Comparison of ENCODE assay signal across 8 mouse cellular contexts in genomic region chr7:67463565-67463964, GRCm38 (mm10).
DNase-seq lines count a peak whose midpoint lies in the region; ATAC-seq and TF ChIP-seq lines count a peak whose summit lies in the region.

No protein-coding gene starts in this region.

- no peak overlapping the region for H3K4me2 ChIP-seq in heart, embryonic 15.5 days
- H3K4me2 ChIP-seq in midbrain, embryonic 15.5 days = no peak overlapping the region

- H3K27me3 ChIP-seq in spleen, adult 2 months (ENCODE audit: control insufficient read depth, insufficient read depth, low read length) = no peaks in the 10 kb centered on the region
- no peaks in the 10 kb centered on the region for H3K27me3 ChIP-seq in heart, embryonic 15.5 days
- H3K27me3 ChIP-seq in midbrain, embryonic 15.5 days (replicated peaks) = no peaks in the 10 kb centered on the region; the same call in 1 of the 2 replicates

- DNase-seq in spleen, adult 2 months (ENCODE audit: low read depth in 1 of 2, low spot score in 2 of 2) = no peak
- no peak for DNase-seq in spleen, adult 12 weeks (ENCODE audit: low spot score)
- peak; percentile 67 to 80 for DNase-seq in kidney, postnatal 36 days
- no peak for DNase-seq in gastrocnemius, postnatal 36 days
- DNase-seq in thymus, postnatal 25 days = no peak
- DNase-seq in right cerebral cortex, adult 18-20 months = no peak

- H3K4me3 ChIP-seq in spleen, adult 2 months (ENCODE audit: extremely low read depth, insufficient read depth, insufficient read length) = no peak overlapping the region
- H3K4me3 ChIP-seq in heart, embryonic 15.5 days = no peak overlapping the region
- H3K4me3 ChIP-seq in midbrain, embryonic 15.5 days = no peak overlapping the region

- H3K9me3 ChIP-seq in heart, embryonic 15.5 days (replicated peaks) = no peaks in the 10 kb centered on the region
- no peaks in the 10 kb centered on the region for H3K9me3 ChIP-seq in midbrain, embryonic 15.5 days

- no peak for TF ChIP-seq POLR2A in spleen, adult 2 months (IDR thresholded peaks at IDR 0.05; ENCODE audit: low read depth, low read length)

- ATAC-seq in heart, embryonic 15.5 days (replicated peaks; ENCODE audit: insufficient number of reproducible peaks, insufficient read depth, low FRiP score, low read depth) = peak; percentile 37; the same call in 1 of the 2 replicates
- 0 out of 2 replicates have a peak, but pooled peaks have one; percentile 27 for ATAC-seq in midbrain, embryonic 15.5 days (replicated peaks)

- no peaks in the 10 kb centered on the region for H3K36me3 ChIP-seq in spleen, adult 2 months (ENCODE audit: control insufficient read depth, insufficient read depth, low read length)
- H3K36me3 ChIP-seq in heart, embryonic 15.5 days = no peaks in the 10 kb centered on the region
- no peaks in the 10 kb centered on the region for H3K36me3 ChIP-seq in midbrain, embryonic 15.5 days (replicated peaks)

- intact Hi-C loops in gastrocnemius, postnatal 36 days (cut with DNase I) = no loop called here

- WGBS in spleen, adult 2 months = 67% methylated on average over 7 of the region's 7 CpGs
- WGBS in heart, embryonic 15.5 days = 20% methylated on average over 7 of the region's 7 CpGs
- 7% methylated on average over 7 of the region's 7 CpGs for WGBS in midbrain, embryonic 15.5 days

- TF ChIP-seq CTCF in spleen, adult 2 months (IDR thresholded peaks at IDR 0.05; ENCODE audit: extremely low read depth, insufficient read depth, insufficient read length, insufficient replicate concordance) = no peak

- 0 out of 2 replicates have a peak overlapping the region, but pooled peaks have one; percentile 5 for H3K27ac ChIP-seq in spleen, adult 2 months (ENCODE audit: insufficient read depth, low read length)
- H3K27ac ChIP-seq in heart, embryonic 15.5 days = peak overlapping the region; percentile 85
- no peak overlapping the region for H3K27ac ChIP-seq in midbrain, embryonic 15.5 days

- no peak overlapping the region for H3K9ac ChIP-seq in heart, embryonic 15.5 days
- no peak overlapping the region for H3K9ac ChIP-seq in midbrain, embryonic 15.5 days

- H3K4me1 ChIP-seq in spleen, adult 2 months (ENCODE audit: control insufficient read depth, insufficient read depth, insufficient read length) = peaks cover 18% of the 10 kb centered on the region
- H3K4me1 ChIP-seq in heart, embryonic 15.5 days (replicated peaks) = peaks cover 56% of the 10 kb centered on the region
- H3K4me1 ChIP-seq in midbrain, embryonic 15.5 days = peaks cover 17% of the 10 kb centered on the region; the same call in 1 of the 2 replicates

Comparison
In these comparisons a context has a peak if more than half of its experiments do, and no peak if none do; other contexts are left out.
1. DNase-seq: peak in kidney, postnatal 36 days (2 of 2); none in spleen, adult 2 months (0 of 2), spleen, adult 12 weeks (single experiment), gastrocnemius, postnatal 36 days (0 of 2), thymus, postnatal 25 days (single experiment) and right cerebral cortex, adult 18-20 months (single experiment).